Mouse (Mus musculus): ENCODE results near the gene Inpp5b. TPM values are rescaled to one million over a fixed set of nuclear protein-coding genes. Genes with fewer than 3 reads are reported as not detected.
"Not testable (repeated sequence)": the region's sequence is repeated elsewhere in the genome, so short reads cannot be mapped to it uniquely, and the experiment has no call there.

Gene Inpp5b
- total RNA-seq (2021) = 1 to 10 TPM; 8.7 to 9.4 TPM
- long read RNA-seq, experiment 1, partial matches to known transcripts = 4 of 5 reads
- long read RNA-seq, experiment 1, other reads (novel, unspliced or antisense) = 0 of 5 reads
- long read RNA-seq, experiment 2, partial matches to known transcripts = 8 of 14 reads
- long read RNA-seq, experiment 2, other reads (novel, unspliced or antisense) = 2 of 14 reads

DNA sequence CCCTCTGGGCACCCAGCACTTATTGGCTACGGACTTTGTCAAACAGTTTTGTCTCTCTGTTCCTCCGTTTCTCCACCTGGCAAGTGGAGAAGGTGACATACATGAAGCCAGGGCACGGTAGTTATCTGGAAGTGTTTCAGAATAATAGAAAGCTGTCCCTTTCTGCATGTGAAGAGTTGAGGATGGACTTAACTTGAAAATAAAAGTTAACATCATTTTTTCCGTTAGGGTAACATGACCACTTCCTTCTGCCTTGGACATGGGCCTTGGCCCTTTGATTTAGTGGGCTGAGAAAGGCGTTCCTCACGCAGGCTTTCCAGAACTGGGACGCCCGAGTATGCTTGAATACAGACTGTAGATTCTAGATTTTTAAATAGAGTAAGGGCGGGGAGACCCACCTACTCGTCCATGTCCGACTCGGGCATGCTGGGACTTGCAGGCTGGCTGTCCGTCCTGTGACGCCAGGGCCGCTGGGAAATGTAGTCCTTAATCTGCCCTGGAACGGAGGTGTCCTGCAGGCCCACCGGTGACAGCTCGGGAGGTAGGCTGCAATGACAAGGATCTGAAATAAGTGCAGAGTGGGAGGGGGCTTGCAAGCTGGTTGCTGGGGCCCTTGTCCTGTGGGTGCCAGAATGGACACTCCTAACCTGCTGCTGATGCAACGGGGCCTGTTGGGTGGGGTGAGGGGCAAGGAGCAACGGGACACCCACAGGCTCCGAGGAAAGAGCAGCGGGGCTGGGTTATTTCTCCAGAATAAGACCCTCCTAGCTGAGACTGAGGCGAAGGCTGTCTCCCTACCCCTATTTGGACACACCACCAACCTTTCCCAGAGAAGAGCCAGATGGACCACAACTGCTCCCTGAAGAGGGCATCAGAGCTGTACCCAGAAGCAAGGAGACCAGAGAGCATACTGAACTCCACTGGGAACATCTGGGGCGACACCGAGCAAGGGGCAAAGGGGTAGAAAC is at the start of gene Inpp5b:
TSS of gene Inpp5b (plus strand) at position 475 of the 968 bp plus-strand sequence.
- intact Hi-C loops (cut with DNase I; ENCODE audit: low total_unique reads) = no loop called here
- DNase-seq = peak; percentile 83

DNA sequence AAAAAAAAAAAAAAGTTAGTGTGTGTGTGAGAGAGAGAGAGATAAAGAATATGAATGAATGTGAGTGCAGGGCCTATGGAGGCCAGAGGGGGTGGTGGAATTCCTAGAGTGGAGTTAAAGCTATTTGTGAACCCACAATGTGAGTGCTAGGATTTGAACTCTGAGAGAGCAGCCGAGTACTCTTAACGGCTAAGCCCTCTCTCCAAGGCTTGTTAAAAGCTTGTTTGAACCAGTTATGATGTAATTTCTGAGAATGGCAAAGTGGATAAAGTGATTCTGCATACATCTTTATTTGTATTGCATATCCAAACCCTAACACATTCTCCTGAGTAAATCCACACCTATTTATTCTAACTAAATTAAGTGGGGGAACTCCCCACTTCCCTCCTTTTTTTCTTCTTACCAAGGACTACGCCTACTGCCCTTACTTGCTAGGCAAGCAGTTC is 49.2 kb upstream of the Inpp5b start:
- intact Hi-C loops (cut with DNase I; ENCODE audit: low total_unique reads) = no loop called here

DNA sequence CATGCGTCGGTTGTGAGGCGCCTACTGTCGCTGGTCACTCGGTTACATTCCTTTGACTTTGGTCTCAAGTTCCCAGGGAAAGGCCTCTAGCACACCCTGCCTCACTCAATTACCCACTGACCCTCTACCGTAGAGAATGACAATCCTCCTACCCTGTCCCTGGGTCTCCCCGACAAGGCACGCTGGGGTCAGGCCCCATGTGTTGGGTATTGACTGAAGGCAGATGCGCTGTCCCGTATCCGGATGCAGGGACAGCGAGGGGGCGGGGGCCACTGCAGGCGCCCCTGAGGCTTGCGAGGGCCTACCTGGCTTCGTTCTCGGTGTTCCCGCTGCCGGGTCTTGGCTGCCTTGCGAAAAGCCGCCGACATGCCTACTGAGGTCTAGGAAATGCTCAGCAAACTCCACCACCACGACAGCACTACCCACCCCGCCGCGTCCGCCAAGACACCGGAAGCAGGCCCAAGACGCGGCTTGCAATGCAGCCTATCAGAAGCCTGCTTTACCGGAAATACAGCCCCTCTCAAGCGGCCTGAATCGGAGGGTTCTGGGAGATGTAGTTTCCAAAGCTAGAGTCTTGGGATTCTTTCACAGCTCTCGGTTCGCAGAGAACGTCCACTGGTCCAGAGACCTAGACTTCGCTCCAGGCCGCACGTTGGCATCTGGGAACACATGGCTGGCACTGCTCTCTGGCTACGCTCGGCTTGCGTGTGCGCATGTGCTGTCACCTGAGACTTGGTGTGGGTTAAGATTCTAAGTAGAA is 48.3 kb upstream of the Inpp5b start, which contains the start of gene Utp11:
TSS of gene Utp11 (minus strand) at position 466 of the 760 bp plus-strand sequence.
- DNase-seq = peak; percentile 85
- intact Hi-C loops (cut with DNase I; ENCODE audit: low total_unique reads) = no loop called here

More for the DNA sequence above, 49.2 kb upstream of the Inpp5b start:
- no peak for DNase-seq

DNA sequence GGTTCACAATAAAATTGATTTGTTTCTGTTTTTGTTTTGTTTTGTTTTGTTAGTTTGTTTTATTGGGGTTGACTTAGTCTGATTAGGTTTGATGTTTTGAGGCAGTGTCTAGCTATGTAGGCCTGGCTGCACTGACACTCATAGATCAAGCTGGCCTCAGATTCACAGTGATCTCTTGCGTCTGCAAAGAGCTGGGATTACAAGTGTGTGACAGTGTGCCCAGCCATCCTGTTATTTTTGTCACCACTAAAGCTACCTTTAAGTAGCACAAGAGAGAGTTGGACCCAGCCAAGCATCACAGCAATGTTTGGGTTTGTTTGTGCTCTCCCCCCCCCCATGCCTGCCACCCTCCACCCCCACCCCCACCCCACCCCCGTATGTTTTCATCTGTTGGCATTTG is 47.1 kb upstream of the Inpp5b start:
- intact Hi-C loops (cut with DNase I; ENCODE audit: low total_unique reads) = no loop called here
- no peak for DNase-seq

DNA sequence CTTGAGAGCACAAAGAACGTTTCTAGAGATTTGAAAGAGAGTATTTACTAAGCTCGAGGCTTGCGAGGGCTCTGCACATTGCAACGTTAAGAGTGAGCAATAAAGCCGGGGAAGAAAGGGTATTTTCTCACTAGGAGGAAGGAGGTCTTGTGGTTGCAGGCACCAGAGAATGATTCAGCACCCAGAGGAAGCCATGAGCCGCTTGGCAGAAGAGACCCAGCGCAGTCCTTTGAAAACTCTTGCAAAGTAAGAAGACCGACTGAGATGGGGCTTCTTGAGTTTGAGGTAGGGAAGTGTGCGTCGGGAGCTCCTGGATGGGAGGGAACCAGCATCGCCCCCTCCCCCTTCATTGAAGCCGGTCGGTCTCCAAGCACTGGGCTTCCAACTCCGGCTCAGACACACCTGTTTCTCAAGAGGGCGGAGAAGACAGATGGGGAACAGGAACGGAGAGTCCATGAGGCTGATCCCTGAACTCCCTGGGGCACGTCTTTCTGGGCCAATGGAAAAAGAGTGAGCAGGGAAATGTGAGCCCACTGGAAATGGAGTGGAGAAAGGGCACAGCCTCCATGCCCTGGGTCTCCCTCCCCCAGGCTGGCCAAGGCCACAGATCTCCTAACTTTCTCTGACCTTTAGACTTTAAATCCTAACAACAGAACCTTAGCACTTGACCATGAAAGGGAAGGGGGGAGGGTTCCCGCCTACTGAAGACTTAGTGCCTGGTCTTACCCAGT is 45.7 kb upstream of the Inpp5b start:
- intact Hi-C loops (cut with DNase I; ENCODE audit: low total_unique reads) = no loop called here
- no peak for DNase-seq

DNA sequence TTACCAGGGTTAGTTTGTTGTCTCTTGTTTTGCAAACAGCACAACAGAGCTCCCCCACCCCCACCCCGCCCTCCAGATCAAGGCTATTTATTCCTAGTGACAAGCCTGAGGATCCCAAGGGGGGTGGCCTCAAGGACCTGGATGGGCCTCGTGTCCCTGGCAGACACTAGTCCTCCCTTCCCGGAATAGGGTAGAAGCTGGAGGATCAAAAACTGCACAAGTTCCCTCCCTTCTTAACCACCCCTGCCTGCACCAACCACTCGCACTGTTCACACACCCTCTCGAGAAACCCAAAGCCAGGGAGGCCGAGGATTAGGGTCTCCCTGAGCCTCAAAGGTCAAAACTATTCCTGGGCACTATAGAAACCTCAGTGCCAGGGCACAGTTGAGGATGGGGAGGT is 41.9 kb upstream of the Inpp5b start:
- intact Hi-C loops (cut with DNase I; ENCODE audit: low total_unique reads) = no loop called here
- no peak for DNase-seq

DNA sequence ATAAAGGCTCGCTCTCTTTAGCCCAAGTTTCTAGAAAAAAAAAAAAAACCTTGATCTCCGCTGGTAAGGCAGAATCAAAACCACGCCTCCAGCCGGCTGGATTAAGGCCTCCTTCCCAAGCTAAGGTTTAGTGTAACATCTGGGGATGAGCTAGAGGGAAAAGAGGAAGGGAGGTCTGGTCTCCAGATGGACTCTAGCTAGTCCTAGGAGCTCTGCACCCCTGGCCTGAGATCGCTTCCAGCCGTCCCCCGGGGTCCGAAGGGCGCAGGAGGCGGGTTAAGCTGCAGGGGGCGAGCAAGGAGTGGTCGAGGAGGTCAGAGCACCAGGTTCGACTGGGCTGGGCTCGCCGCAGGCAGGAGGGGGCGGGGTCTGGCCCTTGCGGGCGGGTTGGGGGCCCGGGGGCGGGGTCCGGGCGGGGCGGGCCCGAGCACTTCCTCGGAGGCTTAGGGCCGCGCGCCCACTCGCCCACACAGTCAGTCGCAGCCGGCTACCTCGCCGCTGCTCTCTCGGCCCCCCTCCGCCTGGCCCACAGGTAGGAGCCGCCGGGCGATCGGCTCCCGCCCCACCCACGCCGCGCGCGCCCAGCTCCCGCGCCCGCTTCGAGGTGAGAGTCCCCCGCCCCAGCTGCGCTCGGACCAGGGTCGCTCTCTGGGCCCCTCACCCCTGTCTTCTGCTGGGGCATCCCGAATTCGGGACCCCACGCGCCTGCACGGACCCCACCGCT is 41.2 kb upstream of the Inpp5b start, which contains the start of gene Fhl3:
TSS of gene Fhl3 (plus strand) at position 454 of the 724 bp plus-strand sequence.
- intact Hi-C loops (cut with DNase I; ENCODE audit: low total_unique reads) = no loop called here
- peak; percentile 82 for DNase-seq

DNA sequence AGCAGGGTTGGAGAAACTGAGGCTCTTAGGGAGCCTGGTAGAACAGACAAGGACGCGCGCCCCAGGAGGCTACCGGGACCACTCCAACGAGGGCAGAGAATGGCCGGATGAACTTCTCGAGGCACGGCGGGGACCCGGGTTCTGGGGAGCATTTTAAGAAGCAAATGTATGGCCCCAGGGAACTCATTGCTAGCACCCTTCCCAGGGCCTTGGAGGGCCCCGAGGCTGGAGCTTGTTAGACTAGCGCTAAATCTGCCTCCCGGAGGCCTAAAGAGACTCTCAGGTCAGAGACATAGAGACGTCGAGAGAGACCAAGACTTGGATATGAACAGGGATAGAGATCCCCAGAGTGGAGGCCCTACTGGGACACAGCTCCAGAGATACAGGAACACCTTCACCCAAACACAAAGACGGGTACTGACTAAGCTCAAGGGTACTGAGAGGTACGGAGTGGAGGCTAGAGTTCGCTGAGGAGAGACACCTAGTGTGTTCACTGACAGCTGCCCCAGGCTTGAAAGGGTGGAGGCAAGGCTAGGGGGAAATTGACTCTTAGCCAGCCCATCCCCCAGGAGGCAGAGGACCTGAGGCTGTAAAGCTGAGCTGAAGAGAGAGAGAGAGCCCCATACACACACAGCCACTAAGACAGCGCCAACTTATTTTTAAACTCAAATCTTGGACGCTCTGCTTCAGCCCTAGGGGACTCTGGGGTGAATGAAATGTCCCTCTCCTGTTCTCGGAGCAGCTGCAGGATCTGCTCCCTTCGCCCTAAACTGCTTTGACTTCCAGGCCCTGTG is 40.4 kb upstream of the Inpp5b start:
- DNase-seq = peak; percentile 68
- intact Hi-C loops (cut with DNase I; ENCODE audit: low total_unique reads) = no loop called here

DNA sequence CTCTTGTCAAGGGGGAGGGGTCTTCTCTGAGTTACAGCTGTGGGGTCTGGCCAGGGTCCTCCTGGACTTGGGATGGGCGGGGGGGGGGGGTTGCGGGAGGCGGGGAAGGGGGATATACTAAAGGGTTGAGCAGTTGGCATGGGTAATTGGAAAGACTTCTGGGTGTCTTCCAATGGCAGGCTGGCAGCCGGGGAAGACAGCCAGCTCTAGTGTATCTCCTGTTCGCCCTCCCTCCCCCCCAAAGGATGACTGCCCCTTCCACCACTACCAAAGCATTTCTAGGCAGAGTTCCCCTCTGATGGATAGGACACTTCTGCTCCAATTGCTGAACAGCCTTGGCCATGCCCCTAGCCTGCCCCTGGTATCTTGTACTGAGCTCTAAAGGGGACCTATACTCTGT is 39.7 kb upstream of the Inpp5b start:
- no peak for DNase-seq
- intact Hi-C loops (cut with DNase I; ENCODE audit: low total_unique reads) = no loop called here

DNA sequence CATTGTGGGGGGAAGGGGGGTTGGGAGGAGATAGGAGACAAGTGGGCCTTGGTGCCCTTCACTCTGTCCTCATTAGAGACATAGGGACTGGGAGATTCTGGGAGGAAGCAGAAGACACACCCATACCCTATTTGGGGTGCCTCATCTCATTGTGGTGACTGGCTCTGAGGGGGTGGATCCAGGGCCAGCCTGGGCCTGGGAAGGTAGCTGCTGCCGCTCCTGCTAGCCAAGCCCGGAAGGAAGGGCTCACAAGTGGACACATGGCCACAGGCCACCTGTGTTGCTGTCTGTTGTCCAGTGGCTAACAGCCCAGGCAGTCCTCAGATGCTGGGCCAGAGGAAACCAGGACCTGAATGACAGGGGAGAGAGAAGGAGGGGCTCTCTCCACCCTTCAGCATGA is 38.2 kb upstream of the Inpp5b start:
- intact Hi-C loops (cut with DNase I; ENCODE audit: low total_unique reads) = no loop called here
- peak; percentile 62 for DNase-seq

DNA sequence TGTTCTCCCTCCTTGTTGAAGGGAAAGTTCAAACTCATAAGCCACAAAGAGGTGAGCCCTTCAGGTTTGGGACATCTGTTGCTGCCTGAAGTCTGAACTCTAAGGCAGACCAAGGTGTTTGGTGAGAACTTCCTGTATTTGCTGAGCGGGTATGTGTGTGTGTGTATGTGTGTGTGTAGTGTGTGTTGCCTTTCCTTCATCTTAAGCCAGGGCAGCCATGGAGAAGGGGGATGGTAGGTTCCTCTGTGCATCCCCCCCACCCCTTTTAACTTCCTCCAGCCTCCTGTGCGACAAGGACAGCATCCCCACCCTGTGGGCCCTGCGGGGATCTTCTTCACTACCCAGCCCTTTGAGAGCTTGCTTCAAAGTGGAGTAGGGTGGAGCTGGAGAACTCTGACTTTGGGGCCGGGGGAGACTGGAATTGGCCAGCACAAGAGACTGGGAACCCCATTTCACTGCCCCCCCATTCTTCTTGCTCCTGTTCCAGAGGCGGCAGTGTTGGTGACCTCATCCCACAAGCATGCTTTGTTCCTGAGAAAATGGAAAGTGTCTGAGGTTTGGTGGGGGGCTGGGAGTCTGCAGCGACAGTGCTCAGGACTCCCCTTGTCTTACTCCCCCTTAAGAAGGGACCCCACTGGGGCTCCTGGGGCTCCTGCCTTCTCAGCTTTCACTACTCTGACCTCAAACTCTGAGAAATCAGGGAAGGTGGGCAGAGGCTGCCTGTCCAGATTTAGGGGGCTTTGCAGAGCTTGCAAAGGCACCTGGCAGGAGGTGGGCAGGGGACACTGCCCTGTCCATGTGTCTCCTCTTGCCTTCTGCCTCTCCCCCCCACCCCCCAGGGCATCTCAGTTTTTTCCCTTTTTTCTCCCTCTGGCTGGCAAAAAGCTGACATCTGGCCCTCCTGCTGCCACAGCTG is 37.5 kb upstream of the Inpp5b start:
- intact Hi-C loops (cut with DNase I; ENCODE audit: low total_unique reads) = no loop called here
- DNase-seq = no peak

DNA sequence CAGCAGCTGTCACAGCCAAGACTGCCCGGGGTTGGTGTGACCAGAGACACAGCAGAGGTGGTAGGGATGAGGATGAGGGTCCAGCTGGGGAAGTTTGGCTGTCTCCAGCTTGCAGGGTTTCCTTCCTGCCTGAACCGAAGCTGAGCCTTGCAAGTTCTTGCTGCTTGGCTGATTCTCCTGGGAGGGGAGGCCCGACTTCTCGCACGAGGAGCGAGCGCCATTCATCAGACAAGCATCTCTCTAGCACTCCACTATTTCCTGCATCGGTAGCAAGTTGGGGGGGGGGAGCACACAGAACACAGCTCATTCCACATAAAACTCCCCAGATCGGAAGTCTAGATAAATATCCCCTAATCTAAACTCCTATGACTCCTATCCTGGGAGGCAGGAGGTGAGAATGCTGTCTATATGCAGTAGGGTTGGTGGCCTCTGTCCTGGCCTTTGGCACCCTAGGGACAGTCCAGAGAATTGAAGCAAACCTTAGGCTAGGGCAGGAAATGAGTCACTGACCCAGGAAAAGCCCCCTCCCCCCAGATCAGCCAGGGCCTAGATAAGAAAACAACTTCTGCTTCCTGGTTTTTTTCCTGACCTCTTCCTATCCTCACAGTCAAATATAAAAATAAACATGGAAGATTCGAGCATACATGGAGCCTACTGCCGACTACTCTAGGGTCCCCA is 36.7 kb upstream of the Inpp5b start:
- peak; percentile 61 for DNase-seq
- intact Hi-C loops (cut with DNase I; ENCODE audit: low total_unique reads) = no loop called here

DNA sequence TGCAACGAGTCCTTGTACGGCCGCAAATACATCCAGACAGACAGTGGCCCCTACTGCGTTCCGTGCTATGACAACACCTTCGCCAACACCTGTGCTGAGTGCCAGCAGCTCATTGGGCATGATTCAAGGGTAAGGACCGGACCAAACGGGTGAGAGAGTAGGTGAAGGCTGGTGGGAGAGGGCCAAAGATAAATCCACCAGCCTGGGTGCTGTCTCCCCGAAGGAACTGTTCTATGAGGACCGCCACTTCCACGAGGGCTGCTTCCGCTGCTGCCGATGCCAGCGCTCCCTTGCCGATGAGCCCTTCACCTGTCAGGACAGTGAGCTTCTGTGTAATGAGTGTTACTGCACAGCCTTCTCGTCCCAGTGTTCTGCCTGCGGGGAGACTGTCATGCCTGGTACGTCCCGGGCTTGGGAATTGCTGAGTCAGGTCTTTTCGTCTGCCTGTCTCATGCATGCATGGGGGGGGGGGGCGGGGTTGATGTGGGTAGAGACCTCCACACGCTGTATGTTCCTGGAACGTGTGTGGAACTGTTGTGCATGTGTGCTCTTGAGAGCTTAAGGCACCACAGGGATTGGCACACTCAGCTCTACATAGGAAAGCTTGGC is 35.9 kb upstream of the Inpp5b start:
- intact Hi-C loops (cut with DNase I; ENCODE audit: low total_unique reads) = no loop called here
- DNase-seq = no peak

DNA sequence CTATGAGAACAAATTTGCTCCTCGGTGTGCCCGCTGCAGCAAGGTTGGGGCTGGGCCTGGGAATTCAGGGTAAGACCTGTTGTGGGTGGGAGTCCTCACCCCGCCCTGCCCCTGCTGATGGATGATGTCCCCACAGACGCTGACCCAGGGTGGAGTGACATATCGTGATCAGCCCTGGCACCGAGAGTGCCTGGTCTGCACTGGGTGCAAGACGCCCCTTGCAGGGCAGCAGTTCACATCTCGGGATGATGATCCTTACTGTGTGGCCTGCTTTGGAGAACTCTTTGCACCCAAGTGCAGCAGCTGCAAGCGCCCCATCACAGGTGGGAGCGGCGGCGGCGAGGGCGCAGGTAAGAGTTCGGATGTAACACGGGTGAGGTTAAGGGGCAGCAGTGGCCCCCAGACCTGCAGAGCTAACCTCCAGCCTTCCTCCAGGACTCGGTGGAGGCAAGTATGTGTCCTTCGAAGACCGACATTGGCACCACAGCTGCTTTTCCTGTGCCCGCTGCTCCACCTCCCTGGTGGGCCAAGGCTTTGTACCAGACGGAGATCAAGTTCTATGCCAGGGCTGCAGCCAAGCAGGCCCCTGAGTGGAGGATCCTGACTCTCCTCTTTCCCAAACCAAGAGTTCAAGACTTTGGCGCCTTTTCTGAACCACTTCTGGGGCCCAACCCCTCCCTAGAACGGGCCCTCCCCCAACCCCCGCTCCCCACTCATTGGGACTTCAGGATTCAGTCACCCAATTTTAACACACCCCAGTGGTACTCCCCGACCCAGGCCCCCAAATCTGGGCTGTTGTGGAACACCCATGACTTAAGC is 34.1 kb upstream of the Inpp5b start:
- intact Hi-C loops (cut with DNase I; ENCODE audit: low total_unique reads); DNase-seq: not testable (repeated sequence)

DNA sequence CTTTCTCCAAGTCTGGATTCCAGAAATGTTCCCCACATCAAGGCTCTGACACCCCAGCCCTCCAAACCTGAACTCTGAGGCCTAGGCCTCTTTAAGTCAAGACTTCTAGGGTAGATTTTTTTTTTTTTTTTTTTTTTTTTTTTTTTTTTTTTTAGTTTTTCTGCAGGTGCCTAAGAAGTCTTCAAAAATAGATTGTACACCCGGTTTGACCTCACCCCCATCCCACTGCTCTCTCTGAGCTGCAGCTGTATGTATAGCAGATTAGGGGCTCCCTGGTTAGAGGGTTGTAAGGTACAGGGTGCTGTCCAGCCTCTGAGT is 33.5 kb upstream of the Inpp5b start:
- DNase-seq; intact Hi-C loops (cut with DNase I; ENCODE audit: low total_unique reads): not testable (repeated sequence)
